Mouse (Mus musculus) limb, embryonic 11.5 days (tissue): ENCODE measurements around the gene Plekhg6. TPM values are rescaled to one million over a fixed set of nuclear protein-coding genes. Genes with fewer than 3 reads are reported as not detected.

ENCODE experiments used
- ATAC-seq: fragments of 200-750 bp; cut with Nextera tagmentation; 2 replicates; pipeline ENCODE4 v1.8.0; 2017; ENCODE audit warnings: low read depth; ENCODE audit not compliant: insufficient number of reproducible peaks, low FRiP score, low TSS enrichment
- DNase-seq: peaks from one replicate; pipeline ENCODE4 v3.0.0-alpha.2; 2015; ENCODE audit warnings: low spot score
- H3K27ac ChIP-seq: fragments of 300-500 bp; sonication (generic); replicated peaks from 2 replicates; pipeline ENCODE4 v1.5.1; 2014; ENCODE audit warnings: low read depth, mild to moderate bottlenecking, low read length
- H3K27me3 ChIP-seq: fragments of 300-500 bp; sonication (generic); 2 replicates; pipeline ENCODE4 v1.6.1; 2014; ENCODE audit warnings: mild to moderate bottlenecking, low read length, mixed read lengths; ENCODE audit not compliant: control insufficient read depth, insufficient read depth
- H3K36me3 ChIP-seq: fragments of 300-500 bp; sonication (generic); 2 replicates; pipeline ENCODE4 v1.6.1; 2014; ENCODE audit warnings: mild to moderate bottlenecking, low read length, moderate library complexity, mixed read lengths; ENCODE audit not compliant: control insufficient read depth, insufficient read depth
- H3K4me1 ChIP-seq: fragments of 300-500 bp; sonication (generic); 2 replicates; pipeline ENCODE4 v1.6.1; 2014; ENCODE audit warnings: low read length, mixed read lengths; ENCODE audit not compliant: control insufficient read depth, insufficient read depth
- H3K4me2 ChIP-seq: fragments of 300-500 bp; sonication (generic); 2 replicates; pipeline ENCODE4 v1.6.1; 2014; ENCODE audit warnings: low read depth, mild to moderate bottlenecking, moderate library complexity; ENCODE audit not compliant: severe bottlenecking
- H3K4me3 ChIP-seq: fragments of 300-500 bp; sonication (generic); 2 replicates; pipeline ENCODE4 v1.5.1; 2014; ENCODE audit warnings: low read depth, low read length
- H3K9ac ChIP-seq: fragments of 300-500 bp; sonication (generic); 2 replicates; pipeline ENCODE4 v1.6.1; 2014; ENCODE audit warnings: mild to moderate bottlenecking, low read length
- H3K9me3 ChIP-seq: fragments of 300-500 bp; sonication (generic); 2 replicates; pipeline ENCODE4 v1.6.1; 2016; ENCODE audit warnings: low read length; ENCODE audit not compliant: control insufficient read depth
- WGBS: fragments of 180-500 bp; shearing (Covaris S2); extraction: QIAGEN DNeasy Blood & Tissue Kit; methylation state at CpG from one replicate; pipeline ENCODE4 v1.1.7; 2014; 5-methylcytosine and 5-hydroxymethylcytosine counted together
- polyA plus RNA-seq: library from polyadenylated mRNA; unstranded; fragments of >200 nt; fragmentation: Nextera tagmentation; extraction: Ambion mirVana; gene quantifications from 2 replicates; pipeline ENCODE4 v1.2.1, GENCODE M21; 2014

The Plekhg6 gene
- polyA plus RNA-seq, 1 experiment from 2014 or later = 0.27 TPM

GRCm38 (mm10) chr6:125422051-125422822, 41.6 kb upstream of the Plekhg6 start:
- 26% methylated on average over 20 of the region's 20 CpGs for WGBS
- Histone ChIP-seq H3K27ac (0 out of 2 replicates have a peak overlapping the region, but pooled peaks have one; percentile 1), H3K9me3 (no peaks in the 10 kb centered on the region), H3K36me3 (no peaks in the 10 kb centered on the region), H3K27me3 (no peaks in the 10 kb centered on the region), H3K4me1 (peaks cover 8% of the 10 kb centered on the region), H3K4me2 (peak overlapping the region; percentile 34), H3K9ac (no peak overlapping the region; the same call in 1 of the 2 replicates), H3K4me3 (no peak overlapping the region)
- ATAC-seq (peak; percentile 48; the same call in 1 of the 2 replicates), DNase-seq (peak; percentile 83)

- Histone ChIP-seq H3K36me3 (no peaks in the 10 kb centered on the region), H3K4me1 (peaks cover 8% of the 10 kb centered on the region), H3K4me3 (no peak overlapping the region), H3K9ac (no peak overlapping the region), H3K27me3 (no peaks in the 10 kb centered on the region), H3K4me2 (no peak overlapping the region), H3K27ac (no peak overlapping the region), H3K9me3 (no peaks in the 10 kb centered on the region)
- ATAC-seq = no peak
- WGBS = 67% methylated on average over 16 of the region's 16 CpGs
- no peak for DNase-seq
These were observed 40.0 kb upstream of the Plekhg6 start for GRCm38 (mm10) chr6:125420458-125421063.

DNA sequence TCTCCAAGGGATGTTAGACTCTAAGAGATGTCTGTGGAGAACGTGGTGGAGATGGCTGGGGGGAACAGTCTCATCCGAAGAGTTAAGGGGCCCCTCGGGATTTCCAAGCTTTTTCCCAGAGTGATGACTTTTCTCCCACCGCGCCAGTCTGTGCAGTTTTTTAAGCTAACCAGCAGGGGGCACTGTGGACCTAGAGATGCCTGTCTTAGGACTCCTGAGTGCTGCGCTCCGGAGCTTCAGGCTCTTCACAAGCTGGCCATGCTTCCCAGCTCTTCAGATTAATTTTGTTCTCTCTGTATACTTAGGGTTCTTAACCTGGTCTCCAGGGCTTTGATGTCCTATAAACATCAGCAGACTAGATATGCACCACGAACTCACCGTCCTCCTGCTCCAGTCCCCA, 38.2 kb upstream of the Plekhg6 start:
- no peaks in the 10 kb centered on the region for H3K36me3 ChIP-seq
- 16% methylated on average over 9 of the region's 9 CpGs for WGBS
- peaks cover 7% of the 10 kb centered on the region; the same call in 1 of the 2 replicates for H3K4me1 ChIP-seq
- no peak overlapping the region for H3K27ac ChIP-seq
- no peak overlapping the region for H3K4me2 ChIP-seq
- DNase-seq (peak; percentile 93), ATAC-seq (no peak)
- no peak overlapping the region for H3K9ac ChIP-seq
- H3K4me3 ChIP-seq = no peak overlapping the region
- H3K27me3 ChIP-seq = no peaks in the 10 kb centered on the region
- H3K9me3 ChIP-seq = no peaks in the 10 kb centered on the region

DNA sequence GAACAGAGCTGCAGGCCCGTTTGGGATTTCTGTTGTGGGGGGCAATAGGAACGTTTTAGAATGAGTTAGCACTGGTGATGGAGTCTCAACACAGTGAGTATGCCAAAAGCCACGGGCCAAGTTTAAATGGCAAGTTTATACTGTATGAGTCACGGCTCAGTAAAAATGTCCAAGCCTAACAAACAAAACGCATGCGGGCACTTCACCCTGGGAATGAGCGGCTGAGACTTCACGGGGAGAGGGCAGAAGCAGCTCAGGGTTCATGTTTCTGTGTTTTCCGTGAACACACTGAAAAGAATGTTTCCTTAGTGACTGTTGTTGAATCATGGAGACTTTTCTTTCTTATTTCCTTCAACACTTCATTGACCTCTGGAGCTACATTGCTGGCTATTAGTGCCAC, 32.7 kb upstream of the Plekhg6 start:
- H3K9me3 ChIP-seq = no peaks in the 10 kb centered on the region
- ATAC-seq (no peak), DNase-seq (no peak)
- no peak overlapping the region for H3K9ac ChIP-seq
- no peaks in the 10 kb centered on the region for H3K36me3 ChIP-seq
- no peak overlapping the region for H3K4me2 ChIP-seq
- no peak overlapping the region for H3K4me3 ChIP-seq
- H3K27me3 ChIP-seq = no peaks in the 10 kb centered on the region
- H3K4me1 ChIP-seq = no peaks in the 10 kb centered on the region
- 84% methylated on average over 9 of the region's 9 CpGs for WGBS
- no peak overlapping the region for H3K27ac ChIP-seq

DNA sequence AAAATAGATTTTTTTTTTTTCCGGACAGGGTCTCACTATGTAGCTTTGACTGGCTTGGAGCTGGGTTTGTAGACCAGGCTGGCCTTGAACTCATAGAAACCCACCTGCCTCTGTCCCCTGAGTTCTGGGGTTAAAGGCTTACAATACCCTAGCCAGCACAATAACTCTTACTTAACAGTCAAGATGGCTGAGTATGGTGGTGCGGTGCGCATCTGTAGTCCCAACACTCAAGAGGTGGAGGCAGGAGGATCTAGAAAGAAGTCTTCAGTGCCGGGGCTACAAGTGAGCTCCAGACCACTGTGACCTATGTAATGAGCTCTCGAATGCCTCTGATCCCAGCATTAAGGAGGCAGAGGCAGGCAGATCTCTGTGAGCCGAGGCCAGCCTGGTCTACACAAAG, 31.1 kb upstream of the Plekhg6 start:
- Histone ChIP-seq H3K4me1 (no peaks in the 10 kb centered on the region), H3K9me3 (no peaks in the 10 kb centered on the region), H3K4me2 (no peak overlapping the region), H3K9ac (no peak overlapping the region), H3K27me3 (no peaks in the 10 kb centered on the region), H3K27ac (no peak overlapping the region), H3K36me3 (no peaks in the 10 kb centered on the region), H3K4me3 (no peak overlapping the region)
- 89% methylated on average over 6 of the region's 6 CpGs for WGBS
- DNase-seq (no peak), ATAC-seq (no peak)

GRCm38 (mm10) chr6:125410995-125411547, 30.5 kb upstream of the Plekhg6 start:
- Histone ChIP-seq H3K27ac (no peak overlapping the region), H3K9me3 (no peaks in the 10 kb centered on the region), H3K9ac (no peak overlapping the region), H3K4me2 (no peak overlapping the region), H3K4me1 (no peaks in the 10 kb centered on the region), H3K4me3 (no peak overlapping the region), H3K36me3 (no peaks in the 10 kb centered on the region), H3K27me3 (no peaks in the 10 kb centered on the region)
- 53% methylated on average over 8 of the region's 8 CpGs for WGBS
- no peak for DNase-seq
- ATAC-seq = no peak

DNA sequence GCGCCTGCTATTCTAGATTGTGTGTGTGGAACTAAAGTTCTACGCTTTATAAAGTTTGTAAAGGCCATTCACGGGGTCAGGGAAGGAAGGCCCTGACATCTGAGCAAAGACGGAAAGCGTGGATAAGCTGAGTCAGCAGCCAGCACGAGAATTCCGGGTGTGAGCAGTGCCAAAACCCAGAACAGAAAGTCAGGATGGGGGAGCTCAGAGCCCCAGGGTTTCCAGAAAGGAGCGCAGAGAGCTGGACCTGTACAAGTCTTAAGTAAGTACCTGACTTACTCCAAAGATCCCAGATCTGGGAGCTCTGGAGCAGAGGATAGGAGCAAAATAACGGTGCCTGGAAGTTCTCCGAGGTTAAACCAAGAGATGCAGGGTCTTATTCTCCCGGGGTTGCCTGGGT, 30.0 kb upstream of the Plekhg6 start:
- no peaks in the 10 kb centered on the region for H3K4me1 ChIP-seq
- no peak overlapping the region for H3K9ac ChIP-seq
- H3K4me3 ChIP-seq = no peak overlapping the region
- 80% methylated on average over 11 of the region's 11 CpGs for WGBS
- no peak for DNase-seq
- no peaks in the 10 kb centered on the region for H3K9me3 ChIP-seq
- ATAC-seq = no peak
- no peak overlapping the region for H3K4me2 ChIP-seq
- H3K27me3 ChIP-seq = no peaks in the 10 kb centered on the region
- no peak overlapping the region for H3K27ac ChIP-seq
- H3K36me3 ChIP-seq = no peaks in the 10 kb centered on the region

- no peaks in the 10 kb centered on the region for H3K27me3 ChIP-seq
- no peaks in the 10 kb centered on the region for H3K9me3 ChIP-seq
- H3K9ac ChIP-seq = no peak overlapping the region
- DNase-seq (no peak), ATAC-seq (no peak)
- H3K4me2 ChIP-seq = no peak overlapping the region
- H3K36me3 ChIP-seq = no peaks in the 10 kb centered on the region
- H3K27ac ChIP-seq = no peak overlapping the region
- H3K4me3 ChIP-seq = no peak overlapping the region
- WGBS = 92% methylated on average over 10 of the region's 10 CpGs
- no peaks in the 10 kb centered on the region for H3K4me1 ChIP-seq
These were observed 27.1 kb upstream of the Plekhg6 start for GRCm38 (mm10) chr6:125407657-125408056.
